Mouse (Mus musculus): Measurements from ENCODE around the gene Letm1. TPM values are rescaled to one million over a fixed set of nuclear protein-coding genes. Genes with fewer than 3 reads are reported as not detected.

Gene Letm1
- polyA plus RNA-seq, 1 experiment from 2014 or later, result 56.6 TPM

GRCm38 (mm10) chr5:33736230-33736629 lies 46.4 kb downstream of the Letm1 start:
- Histone ChIP-seq H3K4me2 (no peak overlapping the region), H3K36me3 (peaks cover 73% of the 10 kb centered on the region), H3K9me3 (no peaks in the 10 kb centered on the region), H3K27ac (no peak overlapping the region), H3K4me1 (no peaks in the 10 kb centered on the region), H3K9ac (no peak overlapping the region), H3K4me3 (no peak overlapping the region), H3K27me3 (no peaks in the 10 kb centered on the region)
- no peak for ATAC-seq (ENCODE audit: insufficient number of reproducible peaks, insufficient read depth, low FRiP score, low TSS enrichment, low read depth)
- WGBS, result 82% methylated on average over 9 of the region's 9 CpGs

- WGBS, result 89% methylated on average over 16 of the region's 16 CpGs
- no peak for ATAC-seq (ENCODE audit: insufficient number of reproducible peaks, insufficient read depth, low FRiP score, low TSS enrichment, low read depth)
- Histone ChIP-seq H3K9me3 (no peaks in the 10 kb centered on the region), H3K27me3 (no peaks in the 10 kb centered on the region), H3K4me2 (no peak overlapping the region), H3K4me1 (peaks cover 3% of the 10 kb centered on the region; the same call in 1 of the 2 replicates), H3K36me3 (peaks cover 69% of the 10 kb centered on the region), H3K9ac (no peak overlapping the region), H3K4me3 (no peak overlapping the region), H3K27ac (no peak overlapping the region)
These were observed 47.1 kb downstream of the Letm1 start for GRCm38 (mm10) chr5:33735412-33736092.

- ATAC-seq (ENCODE audit: insufficient number of reproducible peaks, insufficient read depth, low FRiP score, low TSS enrichment, low read depth), result no peak
- Histone ChIP-seq H3K27ac (no peak overlapping the region), H3K9ac (no peak overlapping the region), H3K36me3 (peaks cover 70% of the 10 kb centered on the region), H3K4me2 (no peak overlapping the region), H3K27me3 (no peaks in the 10 kb centered on the region), H3K9me3 (no peaks in the 10 kb centered on the region), H3K4me3 (no peak overlapping the region), H3K4me1 (peaks cover 10% of the 10 kb centered on the region; the same call in 1 of the 2 replicates)
- WGBS, result 90% methylated on average over 12 of the region's 12 CpGs
These were observed 48.8 kb downstream of the Letm1 start for GRCm38 (mm10) chr5:33733837-33734236.

- H3K9ac ChIP-seq, result no peak overlapping the region
- H3K9me3 ChIP-seq, result no peaks in the 10 kb centered on the region
- H3K36me3 ChIP-seq, result peaks cover 81% of the 10 kb centered on the region
- H3K4me1 ChIP-seq, result peaks cover 10% of the 10 kb centered on the region; the same call in 1 of the 2 replicates
- no peak overlapping the region for H3K4me3 ChIP-seq
- WGBS, result 68% methylated on average over 21 of the region's 21 CpGs
- no peaks in the 10 kb centered on the region for H3K27me3 ChIP-seq
- no peak overlapping the region for H3K4me2 ChIP-seq
- no peak for ATAC-seq (ENCODE audit: insufficient number of reproducible peaks, insufficient read depth, low FRiP score, low TSS enrichment, low read depth)
- H3K27ac ChIP-seq, result no peak overlapping the region
These were observed 51.6 kb downstream of the Letm1 start for GRCm38 (mm10) chr5:33731051-33731450.

- WGBS, result 41% methylated on average over 5 of the region's 5 CpGs
- no peak overlapping the region for H3K9ac ChIP-seq
These were observed 52.1 kb downstream of the Letm1 start for GRCm38 (mm10) chr5:33730516-33730915.

GRCm38 (mm10) chr5:33728841-33729240 lies 53.8 kb downstream of the Letm1 start:
- H3K27ac ChIP-seq, result 0 out of 2 replicates have a peak overlapping the region, but pooled peaks have one; percentile 4
- no peaks in the 10 kb centered on the region for H3K9me3 ChIP-seq
- WGBS, result 81% methylated on average over 7 of the region's 7 CpGs
- no peak for ATAC-seq (ENCODE audit: insufficient number of reproducible peaks, insufficient read depth, low FRiP score, low TSS enrichment, low read depth)
- peaks cover 66% of the 10 kb centered on the region for H3K36me3 ChIP-seq
- H3K9ac ChIP-seq, result peak overlapping the region; percentile 32; the same call in 1 of the 2 replicates
- H3K4me1 ChIP-seq, result peaks cover 21% of the 10 kb centered on the region
- H3K4me3 ChIP-seq, result no peak overlapping the region
- H3K4me2 ChIP-seq, result no peak overlapping the region
- H3K27me3 ChIP-seq, result peaks cover 17% of the 10 kb centered on the region

More at GRCm38 (mm10) chr5:33730516-33730915, 52.1 kb downstream of the Letm1 start:
- Histone ChIP-seq H3K27ac (no peak overlapping the region), H3K27me3 (no peaks in the 10 kb centered on the region; the same call in 1 of the 2 replicates), H3K4me3 (no peak overlapping the region), H3K4me2 (no peak overlapping the region), H3K4me1 (peaks cover 10% of the 10 kb centered on the region; the same call in 1 of the 2 replicates), H3K9me3 (no peaks in the 10 kb centered on the region), H3K36me3 (peaks cover 77% of the 10 kb centered on the region)
- ATAC-seq (ENCODE audit: insufficient number of reproducible peaks, insufficient read depth, low FRiP score, low TSS enrichment, low read depth), result no peak

- Histone ChIP-seq H3K36me3 (peaks cover 48% of the 10 kb centered on the region), H3K4me3 (no peak overlapping the region), H3K27me3 (peaks cover 31% of the 10 kb centered on the region), H3K9me3 (no peaks in the 10 kb centered on the region), H3K4me2 (no peak overlapping the region), H3K27ac (no peak overlapping the region), H3K4me1 (peaks cover 34% of the 10 kb centered on the region), H3K9ac (no peak overlapping the region)
- no peak for ATAC-seq (ENCODE audit: insufficient number of reproducible peaks, insufficient read depth, low FRiP score, low TSS enrichment, low read depth)
- 68% methylated on average over 1 of the region's 1 CpGs for WGBS
These were observed 55.7 kb downstream of the Letm1 start for GRCm38 (mm10) chr5:33726891-33727290.

- Histone ChIP-seq H3K4me3 (no peak overlapping the region), H3K27ac (no peak overlapping the region), H3K36me3 (peaks cover 40% of the 10 kb centered on the region), H3K4me1 (peaks cover 38% of the 10 kb centered on the region), H3K9ac (no peak overlapping the region), H3K27me3 (peaks cover 34% of the 10 kb centered on the region), H3K9me3 (no peaks in the 10 kb centered on the region), H3K4me2 (no peak overlapping the region)
- no peak for ATAC-seq (ENCODE audit: insufficient number of reproducible peaks, insufficient read depth, low FRiP score, low TSS enrichment, low read depth)
- 90% methylated on average over 7 of the region's 7 CpGs for WGBS
These were observed 56.5 kb downstream of the Letm1 start for GRCm38 (mm10) chr5:33726081-33726647.

- peak overlapping the region; percentile 85 for H3K9ac ChIP-seq
- peak overlapping the region; percentile 81 for H3K4me3 ChIP-seq
- H3K36me3 ChIP-seq, result peaks cover 22% of the 10 kb centered on the region
- peaks cover 32% of the 10 kb centered on the region for H3K4me1 ChIP-seq
- peaks cover 42% of the 10 kb centered on the region for H3K27me3 ChIP-seq
- H3K9me3 ChIP-seq, result no peaks in the 10 kb centered on the region
- ATAC-seq (ENCODE audit: insufficient number of reproducible peaks, insufficient read depth, low FRiP score, low TSS enrichment, low read depth), result no peak
- H3K27ac ChIP-seq, result peak overlapping the region; percentile 41; the same call in 1 of the 2 replicates
- H3K4me2 ChIP-seq, result peak overlapping the region; percentile 98
- WGBS, result 5% methylated on average over 36 of the region's 36 CpGs
These were observed 58.8 kb downstream of the Letm1 start for GRCm38 (mm10) chr5:33723641-33724465.

GRCm38 (mm10) chr5:33723019-33723640 lies 59.5 kb downstream of the Letm1 start:
- no peak for ATAC-seq (ENCODE audit: insufficient number of reproducible peaks, insufficient read depth, low FRiP score, low TSS enrichment, low read depth)
- Histone ChIP-seq H3K4me2 (peak overlapping the region; percentile 98), H3K4me3 (peak overlapping the region; percentile 81), H3K4me1 (peaks cover 36% of the 10 kb centered on the region), H3K27me3 (peaks cover 42% of the 10 kb centered on the region), H3K27ac (peak overlapping the region; percentile 41), H3K9ac (peak overlapping the region; percentile 85), H3K9me3 (no peaks in the 10 kb centered on the region), H3K36me3 (peaks cover 16% of the 10 kb centered on the region)
- under 1% methylated on average over 56 of the region's 61 CpGs for WGBS

Measured in embryonic facial prominence, embryonic 13.5 days (tissue).